Mouse (Mus musculus): ENCODE measurements at regions not wholly inside any gene's neighbourhood (a gene's known extent, or its start where the extent isn't known, plus 50 kb on each side); places are given as distances from the start of the nearest gene placed in this dataset.

GRCm38 (mm10) chr16:7978466-7978865 is 446.5 kb downstream of the Tmem114 start:
- Histone ChIP-seq H3K36me3 (no peaks in the 10 kb centered on the region), H3K27me3 (no peaks in the 10 kb centered on the region), H3K4me2 (no peak overlapping the region), H3K4me3 (no peak overlapping the region), H3K4me1 (replicated peaks) (no peaks in the 10 kb centered on the region), H3K9me3 (replicated peaks) (no peaks in the 10 kb centered on the region), H3K27ac (no peak overlapping the region), H3K9ac (no peak overlapping the region)
- 53% methylated on average over 6 of the region's 6 CpGs for WGBS
- no peak for ATAC-seq (replicated peaks; ENCODE audit: insufficient number of reproducible peaks, insufficient read depth, low FRiP score, low read depth)

- Histone ChIP-seq H3K36me3 (no peaks in the 10 kb centered on the region), H3K9me3 (replicated peaks) (no peaks in the 10 kb centered on the region), H3K4me3 (no peak overlapping the region), H3K27me3 (no peaks in the 10 kb centered on the region), H3K27ac (no peak overlapping the region), H3K4me2 (no peak overlapping the region), H3K9ac (no peak overlapping the region), H3K4me1 (replicated peaks) (no peaks in the 10 kb centered on the region)
- 51% methylated on average over 2 of the region's 2 CpGs for WGBS
- ATAC-seq (replicated peaks; ENCODE audit: insufficient number of reproducible peaks, insufficient read depth, low FRiP score, low read depth): no peak
These were observed 473.3 kb downstream of the Tmem114 start for GRCm38 (mm10) chr16:7951616-7952015.

GRCm38 (mm10) chr16:7942333-7942732 is 482.6 kb downstream of the Tmem114 start:
- Histone ChIP-seq H3K9ac (no peak overlapping the region), H3K4me2 (no peak overlapping the region), H3K27me3 (no peaks in the 10 kb centered on the region), H3K27ac (no peak overlapping the region), H3K36me3 (no peaks in the 10 kb centered on the region), H3K9me3 (replicated peaks) (no peaks in the 10 kb centered on the region), H3K4me1 (replicated peaks) (no peaks in the 10 kb centered on the region), H3K4me3 (no peak overlapping the region)
- no peak for ATAC-seq (replicated peaks; ENCODE audit: insufficient number of reproducible peaks, insufficient read depth, low FRiP score, low read depth)
- 72% methylated on average over 2 of the region's 2 CpGs for WGBS

- H3K4me2 ChIP-seq: no peak overlapping the region
- no peaks in the 10 kb centered on the region for H3K9me3 ChIP-seq (replicated peaks)
- WGBS: 43% methylated on average over 5 of the region's 5 CpGs
- H3K27ac ChIP-seq: no peak overlapping the region
- no peaks in the 10 kb centered on the region for H3K4me1 ChIP-seq (replicated peaks)
- no peak overlapping the region for H3K4me3 ChIP-seq
- ATAC-seq (replicated peaks; ENCODE audit: insufficient number of reproducible peaks, insufficient read depth, low FRiP score, low read depth): no peak
- H3K9ac ChIP-seq: no peak overlapping the region
- H3K27me3 ChIP-seq: no peaks in the 10 kb centered on the region
- no peaks in the 10 kb centered on the region for H3K36me3 ChIP-seq
These were observed 487.8 kb downstream of the Tmem114 start for GRCm38 (mm10) chr16:7937167-7937566.

GRCm38 (mm10) chr16:7932322-7932721 is 492.6 kb downstream of the Tmem114 start:
- Histone ChIP-seq H3K36me3 (no peaks in the 10 kb centered on the region), H3K4me3 (no peak overlapping the region), H3K9ac (no peak overlapping the region), H3K27ac (no peak overlapping the region), H3K9me3 (replicated peaks) (no peaks in the 10 kb centered on the region), H3K4me2 (no peak overlapping the region), H3K27me3 (no peaks in the 10 kb centered on the region), H3K4me1 (replicated peaks) (peaks cover 6% of the 10 kb centered on the region; the same call in 1 of the 2 replicates)
- ATAC-seq (replicated peaks; ENCODE audit: insufficient number of reproducible peaks, insufficient read depth, low FRiP score, low read depth): no peak
- WGBS: 47% methylated on average over 4 of the region's 4 CpGs

GRCm38 (mm10) chr16:7931676-7932075 is 493.3 kb downstream of the Tmem114 start:
- 73% methylated on average over 6 of the region's 6 CpGs for WGBS

GRCm38 (mm10) chr16:7929112-7929511 is 495.8 kb downstream of the Tmem114 start:
- no peak overlapping the region for H3K4me2 ChIP-seq
- H3K9ac ChIP-seq: no peak overlapping the region
- H3K9me3 ChIP-seq (replicated peaks): no peaks in the 10 kb centered on the region
- WGBS: 63% methylated on average over 4 of the region's 4 CpGs
- peaks cover 6% of the 10 kb centered on the region; the same call in 1 of the 2 replicates for H3K4me1 ChIP-seq (replicated peaks)
- ATAC-seq (replicated peaks; ENCODE audit: insufficient number of reproducible peaks, insufficient read depth, low FRiP score, low read depth): no peak
- no peak overlapping the region for H3K4me3 ChIP-seq
- H3K27ac ChIP-seq: no peak overlapping the region
- no peaks in the 10 kb centered on the region for H3K27me3 ChIP-seq
- H3K36me3 ChIP-seq: no peaks in the 10 kb centered on the region

More at GRCm38 (mm10) chr16:7931676-7932075, 493.3 kb downstream of the Tmem114 start:
- ATAC-seq (replicated peaks; ENCODE audit: insufficient number of reproducible peaks, insufficient read depth, low FRiP score, low read depth): no peak
- H3K27ac ChIP-seq: no peak overlapping the region
- no peaks in the 10 kb centered on the region for H3K36me3 ChIP-seq
- H3K27me3 ChIP-seq: no peaks in the 10 kb centered on the region
- no peak overlapping the region for H3K4me2 ChIP-seq
- peaks cover 6% of the 10 kb centered on the region; the same call in 1 of the 2 replicates for H3K4me1 ChIP-seq (replicated peaks)
- H3K4me3 ChIP-seq: no peak overlapping the region
- no peaks in the 10 kb centered on the region for H3K9me3 ChIP-seq (replicated peaks)
- no peak overlapping the region for H3K9ac ChIP-seq

- Histone ChIP-seq H3K4me3 (no peak overlapping the region), H3K9me3 (replicated peaks) (no peaks in the 10 kb centered on the region), H3K36me3 (no peaks in the 10 kb centered on the region), H3K4me1 (replicated peaks) (peaks cover 6% of the 10 kb centered on the region; the same call in 1 of the 2 replicates), H3K9ac (no peak overlapping the region), H3K27me3 (no peaks in the 10 kb centered on the region), H3K27ac (no peak overlapping the region), H3K4me2 (no peak overlapping the region)
- ATAC-seq (replicated peaks; ENCODE audit: insufficient number of reproducible peaks, insufficient read depth, low FRiP score, low read depth): no peak
- 70% methylated on average over 6 of the region's 6 CpGs for WGBS
These were observed 496.5 kb downstream of the Tmem114 start for GRCm38 (mm10) chr16:7928391-7928935.

GRCm38 (mm10) chr16:7927756-7928155 is 497.2 kb downstream of the Tmem114 start:
- peak overlapping the region; percentile 44 for H3K4me2 ChIP-seq
- 20% methylated on average over 8 of the region's 8 CpGs for whole genome bisulfite sequencing
- no peak overlapping the region for H3K4me3 ChIP-seq
- no peak overlapping the region for H3K9ac ChIP-seq
- H3K27ac ChIP-seq: no peak overlapping the region
- no peak for ATAC-seq (replicated peaks; ENCODE audit: insufficient number of reproducible peaks, insufficient read depth, low FRiP score, low read depth)
- H3K9me3 ChIP-seq (replicated peaks): no peaks in the 10 kb centered on the region
- H3K27me3 ChIP-seq: no peaks in the 10 kb centered on the region
- H3K4me1 ChIP-seq (replicated peaks): peaks cover 6% of the 10 kb centered on the region; the same call in 1 of the 2 replicates
- no peaks in the 10 kb centered on the region for H3K36me3 ChIP-seq

- Histone ChIP-seq H3K4me2 (no peak overlapping the region), H3K4me3 (no peak overlapping the region), H3K4me1 (replicated peaks) (no peaks in the 10 kb centered on the region), H3K9me3 (replicated peaks) (no peaks in the 10 kb centered on the region), H3K36me3 (no peaks in the 10 kb centered on the region), H3K27me3 (no peaks in the 10 kb centered on the region), H3K27ac (no peak overlapping the region), H3K9ac (no peak overlapping the region)
- 72% methylated on average over 2 of the region's 2 CpGs for WGBS
- no peak for ATAC-seq (replicated peaks; ENCODE audit: insufficient number of reproducible peaks, insufficient read depth, low FRiP score, low read depth)
These were observed 529.1 kb downstream of the Tmem114 start for GRCm38 (mm10) chr16:7895786-7896185.

GRCm38 (mm10) chr16:7892799-7893198 is 532.1 kb downstream of the Tmem114 start:
- Histone ChIP-seq H3K4me3 (no peak overlapping the region), H3K9ac (no peak overlapping the region), H3K9me3 (replicated peaks) (no peaks in the 10 kb centered on the region), H3K4me1 (replicated peaks) (no peaks in the 10 kb centered on the region), H3K36me3 (no peaks in the 10 kb centered on the region), H3K27me3 (no peaks in the 10 kb centered on the region), H3K27ac (no peak overlapping the region), H3K4me2 (no peak overlapping the region)
- no peak for ATAC-seq (replicated peaks; ENCODE audit: insufficient number of reproducible peaks, insufficient read depth, low FRiP score, low read depth)
- 74% methylated on average over 5 of the region's 5 CpGs for WGBS

- WGBS: 83% methylated on average over 2 of the region's 2 CpGs
- H3K4me3 ChIP-seq: no peak overlapping the region
- no peaks in the 10 kb centered on the region for H3K9me3 ChIP-seq (replicated peaks)
- no peak overlapping the region for H3K9ac ChIP-seq
- no peaks in the 10 kb centered on the region for H3K4me1 ChIP-seq (replicated peaks)
- H3K36me3 ChIP-seq: no peaks in the 10 kb centered on the region
- no peak overlapping the region for H3K4me2 ChIP-seq
- no peak overlapping the region for H3K27ac ChIP-seq
- H3K27me3 ChIP-seq: no peaks in the 10 kb centered on the region
- no peak for ATAC-seq (replicated peaks; ENCODE audit: insufficient number of reproducible peaks, insufficient read depth, low FRiP score, low read depth)
These were observed 561.5 kb downstream of the Tmem114 start for GRCm38 (mm10) chr16:7863406-7863805.

All from heart, embryonic 15.5 days (tissue).